8 mouse cellular contexts compared by ENCODE assay signal in genomic region chr17:86962297-86962893, GRCm38 (mm10). TPM values are rescaled to one million over a fixed set of nuclear protein-coding genes. Genes with fewer than 3 reads are reported as not detected.
DNase-seq lines count a peak whose midpoint lies in the region; ATAC-seq and TF ChIP-seq lines count a peak whose summit lies in the region.

No protein-coding gene starts in this region.

- H3K9me3 ChIP-seq in embryonic facial prominence, embryonic 13.5 days: no peaks in the 10 kb centered on the region
- no peaks in the 10 kb centered on the region for H3K9me3 ChIP-seq in heart, embryonic 10.5 days
- no peaks in the 10 kb centered on the region for H3K9me3 ChIP-seq in kidney, embryonic 14.5 days (ENCODE audit: control insufficient read depth, low read length)
- no peaks in the 10 kb centered on the region for H3K9me3 ChIP-seq in limb, embryonic 15.5 days
- no peaks in the 10 kb centered on the region for H3K9me3 ChIP-seq in midbrain, postnatal 0 days (ENCODE audit: low read length)

- H3K27me3 ChIP-seq in embryonic facial prominence, embryonic 13.5 days: no peaks in the 10 kb centered on the region
- no peaks in the 10 kb centered on the region for H3K27me3 ChIP-seq in heart, embryonic 10.5 days (ENCODE audit: insufficient read depth, poor library complexity, severe bottlenecking)
- H3K27me3 ChIP-seq in kidney, embryonic 14.5 days (ENCODE audit: control insufficient read depth, insufficient read depth, low read length): no peaks in the 10 kb centered on the region
- no peaks in the 10 kb centered on the region for H3K27me3 ChIP-seq in limb, embryonic 15.5 days
- no peaks in the 10 kb centered on the region for H3K27me3 ChIP-seq in midbrain, postnatal 0 days (ENCODE audit: insufficient read depth, low read length)

- ATAC-seq in embryonic facial prominence, embryonic 13.5 days (ENCODE audit: insufficient number of reproducible peaks, insufficient read depth, low FRiP score, low TSS enrichment, low read depth): peak; percentile 29; the same call in 1 of the 2 replicates
- ATAC-seq in kidney, embryonic 14.5 days (ENCODE audit: low FRiP score, low TSS enrichment): peak; percentile 56
- no peak; the same call in 1 of the 2 replicates for ATAC-seq in limb, embryonic 15.5 days (ENCODE audit: insufficient number of reproducible peaks, low FRiP score, low TSS enrichment, low read depth)
- peak; percentile 51 for ATAC-seq in midbrain, postnatal 0 days (ENCODE audit: low FRiP score)

- DNase-seq in 416B (ENCODE audit: low read depth): peak; percentile 90
- DNase-seq in adrenal gland, postnatal 36 days: peak; percentile 90 to 91
- DNase-seq in heart, embryonic 10.5 days (ENCODE audit: low spot score): peak; percentile 93
- DNase-seq in midbrain, postnatal 0 days (ENCODE audit: low spot score): peak; percentile 91
- DNase-seq in spleen, postnatal 14 days (ENCODE audit: low spot score in 2 of 2): peak; percentile 45 to 65

- H3K27ac ChIP-seq in embryonic facial prominence, embryonic 13.5 days: peak overlapping the region; percentile 93
- peak overlapping the region; percentile 97 for H3K27ac ChIP-seq in heart, embryonic 10.5 days
- H3K27ac ChIP-seq in kidney, embryonic 14.5 days (ENCODE audit: low read depth, low read length): peak overlapping the region; percentile 89
- H3K27ac ChIP-seq in limb, embryonic 15.5 days: peak overlapping the region; percentile 97
- peak overlapping the region; percentile 77 for H3K27ac ChIP-seq in midbrain, postnatal 0 days (ENCODE audit: low read depth, low read length)

- peak overlapping the region; percentile 80 for H3K4me2 ChIP-seq in embryonic facial prominence, embryonic 13.5 days
- H3K4me2 ChIP-seq in kidney, embryonic 14.5 days (replicated peaks; ENCODE audit: low read depth, low read length): peak overlapping the region; percentile 88
- H3K4me2 ChIP-seq in limb, embryonic 15.5 days: peak overlapping the region; percentile 76
- H3K4me2 ChIP-seq in midbrain, postnatal 0 days (ENCODE audit: low read depth, low read length, poor library complexity, severe bottlenecking): peak overlapping the region; percentile 94

- H3K9ac ChIP-seq in embryonic facial prominence, embryonic 13.5 days: peak overlapping the region; percentile 89
- H3K9ac ChIP-seq in kidney, embryonic 14.5 days (ENCODE audit: low read depth, low read length): peak overlapping the region; percentile 93
- peak overlapping the region; percentile 94 for H3K9ac ChIP-seq in limb, embryonic 15.5 days
- peak overlapping the region; percentile 77 for H3K9ac ChIP-seq in midbrain, postnatal 0 days (replicated peaks; ENCODE audit: low read length, poor library complexity, severe bottlenecking)

- H3K36me3 ChIP-seq in embryonic facial prominence, embryonic 13.5 days: no peaks in the 10 kb centered on the region
- no peaks in the 10 kb centered on the region for H3K36me3 ChIP-seq in heart, embryonic 10.5 days
- H3K36me3 ChIP-seq in kidney, embryonic 14.5 days (ENCODE audit: control insufficient read depth, insufficient read depth, low read length): no peaks in the 10 kb centered on the region
- H3K36me3 ChIP-seq in limb, embryonic 15.5 days: peaks cover 3% of the 10 kb centered on the region; the same call in 1 of the 2 replicates
- H3K36me3 ChIP-seq in midbrain, postnatal 0 days (ENCODE audit: insufficient read depth, low read length): no peaks in the 10 kb centered on the region

- H3K4me3 ChIP-seq in embryonic facial prominence, embryonic 13.5 days: peak overlapping the region; percentile 86
- H3K4me3 ChIP-seq in heart, embryonic 10.5 days: peak overlapping the region; percentile 93
- H3K4me3 ChIP-seq in kidney, embryonic 14.5 days (ENCODE audit: low read length): peak overlapping the region; percentile 80
- peak overlapping the region; percentile 82 for H3K4me3 ChIP-seq in limb, embryonic 15.5 days
- H3K4me3 ChIP-seq in midbrain, postnatal 0 days (ENCODE audit: low read depth, low read length): peak overlapping the region; percentile 82

- TF ChIP-seq CTCF in midbrain, postnatal 0 days (IDR thresholded peaks at IDR 0.05): peak; percentile 81

- peaks cover 47% of the 10 kb centered on the region for H3K4me1 ChIP-seq in embryonic facial prominence, embryonic 13.5 days
- H3K4me1 ChIP-seq in heart, embryonic 10.5 days: peaks cover 60% of the 10 kb centered on the region
- peaks cover 29% of the 10 kb centered on the region; the same call in 1 of the 2 replicates for H3K4me1 ChIP-seq in kidney, embryonic 14.5 days (ENCODE audit: control insufficient read depth, insufficient read depth, low read length)
- peaks cover 50% of the 10 kb centered on the region for H3K4me1 ChIP-seq in limb, embryonic 15.5 days
- peaks cover 13% of the 10 kb centered on the region for H3K4me1 ChIP-seq in midbrain, postnatal 0 days (ENCODE audit: insufficient read depth, low read length)

- WGBS in embryonic facial prominence, embryonic 13.5 days: under 1% methylated on average over 24 of the region's 24 CpGs
- WGBS in heart, embryonic 10.5 days: under 1% methylated on average over 24 of the region's 24 CpGs
- WGBS in kidney, embryonic 14.5 days: 0% methylated on average over 24 of the region's 24 CpGs
- WGBS in limb, embryonic 15.5 days: under 1% methylated on average over 24 of the region's 24 CpGs
- WGBS in midbrain, postnatal 0 days: under 1% methylated on average over 24 of the region's 24 CpGs

RNA-seq across cellular contexts. Expression of gene Rhoq, which starts 0.5 kb away (rescaled TPM):
- 100 to 1,000 TPM in 1 of 2 experiments, 10 to 100 TPM in 1; 79.5 to 109 TPM for total RNA-seq in adrenal gland, postnatal 36 days (2021)
- 18.2 and 22.5 TPM in 2 replicates for polyA plus RNA-seq in embryonic facial prominence, embryonic 13.5 days (2015; fragmentation: Nextera tagmentation; extraction: Ambion mirVana)
- polyA plus RNA-seq in heart, embryonic 10.5 days (2016; fragmentation: Nextera tagmentation; extraction: Ambion mirVana): 15.5 and 15.9 TPM in 2 replicates
- 19.5 and 22.4 TPM in 2 replicates for polyA plus RNA-seq in kidney, embryonic 14.5 days (2014; fragmentation: Nextera tagmentation; extraction: Ambion mirVana)
- polyA plus RNA-seq in limb, embryonic 15.5 days (2015; fragmentation: Nextera tagmentation; extraction: Ambion mirVana): 22.0 and 23.0 TPM in 2 replicates
- total RNA-seq in midbrain, postnatal 0 days (2014; rRNA removed): 23.1 and 26.3 TPM in 2 replicates
- polyA plus RNA-seq in midbrain, postnatal 0 days (2015; fragmentation: Nextera tagmentation; extraction: Ambion mirVana): 4.3 and 5.1 TPM in 2 replicates

RNA-seq across cellular contexts. Expression of gene Atp6v1e2, which starts 14.7 kb away (rescaled TPM):
- total RNA-seq in adrenal gland, postnatal 36 days (2021): not detected
- polyA plus RNA-seq in embryonic facial prominence, embryonic 13.5 days (2015; fragmentation: Nextera tagmentation; extraction: Ambion mirVana): not detected in 2 replicates
- not detected in 2 replicates for polyA plus RNA-seq in heart, embryonic 10.5 days (2016; fragmentation: Nextera tagmentation; extraction: Ambion mirVana)
- not detected in 2 replicates for polyA plus RNA-seq in kidney, embryonic 14.5 days (2014; fragmentation: Nextera tagmentation; extraction: Ambion mirVana)
- polyA plus RNA-seq in limb, embryonic 15.5 days (2015; fragmentation: Nextera tagmentation; extraction: Ambion mirVana): 0.24 TPM in 1 of 2 replicates, not detected in the other
- total RNA-seq in midbrain, postnatal 0 days (2014; rRNA removed): not detected in 2 replicates
- 0.33 TPM in 1 of 2 replicates, not detected in the other for polyA plus RNA-seq in midbrain, postnatal 0 days (2015; fragmentation: Nextera tagmentation; extraction: Ambion mirVana)

RNA-seq across cellular contexts. Expression of gene Tmem247, which starts 45.2 kb away (rescaled TPM):
- total RNA-seq in adrenal gland, postnatal 36 days (2021): not detected
- polyA plus RNA-seq in embryonic facial prominence, embryonic 13.5 days (2015; fragmentation: Nextera tagmentation; extraction: Ambion mirVana): not detected in 2 replicates
- not detected in 2 replicates for polyA plus RNA-seq in heart, embryonic 10.5 days (2016; fragmentation: Nextera tagmentation; extraction: Ambion mirVana)
- polyA plus RNA-seq in kidney, embryonic 14.5 days (2014; fragmentation: Nextera tagmentation; extraction: Ambion mirVana): not detected in 2 replicates
- polyA plus RNA-seq in limb, embryonic 15.5 days (2015; fragmentation: Nextera tagmentation; extraction: Ambion mirVana): not detected in 2 replicates
- total RNA-seq in midbrain, postnatal 0 days (2014; rRNA removed): not detected in 2 replicates
- polyA plus RNA-seq in midbrain, postnatal 0 days (2015; fragmentation: Nextera tagmentation; extraction: Ambion mirVana): not detected in 2 replicates
